Mouse (Mus musculus) cortical plate, adult 2 months (tissue): ENCODE data around the gene Mtf1. TPM values are rescaled to one million over a fixed set of nuclear protein-coding genes. Genes with fewer than 3 reads are reported as not detected.

ENCODE experiments used
- H3K27ac ChIP-seq: fragments of 200-500 bp; 2 replicates; pipeline ENCODE4 v1.5.1; 2012; ENCODE audit warnings: low read length, control low read depth, inconsistent platforms; ENCODE audit not compliant: insufficient read depth
- H3K4me1 ChIP-seq: fragments of 200-500 bp; 2 replicates; pipeline ENCODE4 v1.6.1; 2011; ENCODE audit warnings: low read length; ENCODE audit not compliant: control insufficient read depth, insufficient read depth
- H3K4me3 ChIP-seq: fragments of 200-500 bp; 2 replicates; pipeline ENCODE4 v1.5.1; 2011; ENCODE audit warnings: mild to moderate bottlenecking, low read length, control low read depth; ENCODE audit not compliant: insufficient read depth
- CTCF ChIP-seq: fragments of 200-500 bp; IDR thresholded peaks from 2 replicates; pipeline ENCODE4 v1.5.1; 2011; ENCODE audit warnings: mild to moderate bottlenecking, control low read depth, low read length; ENCODE audit not compliant: insufficient read depth; ENCODE audit errors: extremely low read depth
- POLR2A ChIP-seq: fragments of 200-500 bp; IDR thresholded peaks from 2 replicates; pipeline ENCODE4 v1.6.1; 2011; ENCODE audit warnings: mild to moderate bottlenecking, low read length, control low read depth; ENCODE audit not compliant: insufficient read depth; ENCODE audit errors: extremely low read depth
- polyA plus RNA-seq: library from polyadenylated mRNA; depleted of rRNA; stranded (reverse); fragments of >200 nt; gene quantifications from 2 replicates; pipeline ENCODE4 v1.2.3, GENCODE M21; 2012

The Mtf1 gene
- polyA plus RNA-seq, 1 experiment: 13.2 TPM

DNA sequence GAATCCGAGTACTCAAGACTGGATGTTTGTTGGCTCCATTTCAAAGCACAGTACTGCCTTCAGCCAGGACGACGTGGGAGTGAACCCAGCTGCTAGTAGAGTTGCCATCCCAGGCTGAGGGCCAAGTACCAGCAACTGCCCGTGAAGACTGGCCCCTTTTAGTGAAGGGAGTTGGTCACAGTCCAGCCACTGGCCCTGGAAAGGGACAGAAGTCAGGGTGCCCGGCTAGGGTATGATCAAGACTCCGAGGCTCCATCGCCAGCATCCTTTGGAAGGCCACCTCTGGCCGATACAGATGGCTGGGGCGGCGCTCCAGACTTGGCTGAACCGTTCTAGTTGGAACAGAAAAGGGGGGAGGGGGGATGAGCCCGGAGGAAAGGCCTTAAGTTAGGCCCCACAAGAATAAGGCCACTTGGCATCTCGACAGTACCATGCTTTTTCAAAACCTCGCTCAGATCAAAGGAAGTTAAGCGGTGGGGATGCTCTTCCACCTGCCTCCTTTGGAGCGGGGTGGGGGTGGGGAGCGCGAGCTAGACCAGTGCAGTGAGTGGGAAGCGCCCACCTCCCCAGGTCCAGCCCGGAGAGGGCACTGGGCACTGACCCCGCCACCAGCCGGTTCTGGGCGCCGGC, 47.8 kb downstream of the Mtf1 start:
- Histone ChIP-seq H3K4me3 (peak overlapping the region; percentile 67), H3K4me1 (no peaks in the 10 kb centered on the region; the same call in 1 of the 2 replicates)
- TF ChIP-seq CTCF: no peak
- no peak for TF ChIP-seq POLR2A

DNA sequence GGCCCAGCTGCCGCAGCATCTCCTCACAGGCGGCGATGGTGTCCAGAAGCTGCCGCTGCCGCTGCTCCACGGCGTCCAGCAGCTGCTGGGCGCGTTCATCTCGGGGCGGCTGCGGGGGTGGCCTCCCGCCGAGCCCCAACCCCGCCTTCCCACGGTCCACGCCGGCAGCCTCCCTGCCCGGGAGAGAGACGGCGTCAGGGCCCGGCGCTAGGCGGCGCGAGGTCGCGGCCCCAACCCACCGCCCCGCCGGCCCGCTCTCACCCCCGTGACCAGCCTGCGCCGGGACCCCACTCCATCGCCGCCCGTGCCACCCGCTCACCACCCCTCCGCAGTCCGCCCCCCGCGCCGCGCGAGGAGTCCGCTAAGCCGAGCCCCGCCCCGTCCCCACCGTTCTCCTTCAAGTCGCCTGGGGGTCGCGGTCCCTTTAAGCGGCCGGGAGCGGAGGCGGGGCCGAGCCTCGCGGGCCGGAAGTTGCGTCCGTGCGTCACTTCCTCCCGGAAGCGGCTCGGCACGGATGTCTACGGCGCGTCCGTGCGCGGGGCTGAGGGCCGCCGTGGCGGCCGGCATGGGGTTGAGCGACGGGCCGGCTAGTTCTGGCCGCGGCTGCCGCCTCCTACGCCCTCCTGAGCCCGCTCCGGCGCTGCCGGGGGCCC, 48.5 kb downstream of the Mtf1 start, which contains the start of gene Yrdc:
Gene Yrdc, plus strand, starts transcription at position 419 of the 653 bp plus-strand sequence.
- H3K4me3 ChIP-seq: peak within 1 kb of the TSS; percentile 67
- TF ChIP-seq CTCF (no peak), POLR2A (peak; percentile 59; the same call in 1 of the 2 replicates)
- no peaks in the 10 kb centered on the region; the same call in 1 of the 2 replicates for H3K4me1 ChIP-seq
- H3K27ac ChIP-seq: peak within 1 kb of the TSS; percentile 91

More for the DNA sequence above, 47.8 kb downstream of the Mtf1 start:
- peak overlapping the region; percentile 91 for H3K27ac ChIP-seq

DNA sequence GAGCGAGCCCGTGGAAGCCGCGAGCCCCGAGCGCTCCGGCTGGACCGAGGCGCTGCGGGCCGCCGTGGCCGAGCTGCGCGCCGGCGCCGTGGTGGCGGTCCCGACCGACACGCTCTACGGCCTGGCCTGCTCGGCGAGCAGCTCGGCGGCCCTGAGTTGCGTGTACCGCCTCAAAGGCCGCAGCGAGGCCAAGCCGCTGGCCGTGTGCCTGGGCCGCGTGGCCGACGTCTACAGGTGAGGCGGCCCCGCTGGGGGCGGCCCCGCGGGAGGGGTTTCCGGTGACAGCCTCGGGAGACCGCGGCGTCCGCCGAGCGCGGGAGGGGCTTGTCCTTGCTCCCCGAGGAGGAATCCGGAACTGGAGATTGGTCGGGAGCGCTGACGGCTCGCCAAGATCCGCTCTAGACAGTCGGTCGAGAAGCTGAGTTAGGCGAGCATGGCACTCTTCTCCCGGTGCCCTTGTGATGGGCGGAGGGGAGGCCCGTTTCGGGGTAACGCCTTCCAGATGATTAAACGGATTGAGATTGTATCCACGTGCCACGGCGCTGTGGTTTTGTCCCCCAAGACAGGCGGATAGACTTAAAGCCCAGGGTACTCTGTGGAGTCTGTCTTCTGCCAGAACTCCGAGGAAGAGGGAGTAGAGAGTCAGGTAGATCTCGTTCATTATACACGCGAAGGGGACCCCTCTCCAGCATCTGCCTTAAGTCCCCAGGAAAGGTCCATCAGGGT, 49.2 kb downstream of the Mtf1 start, which contains the start of gene 1110065P20Rik:
Gene 1110065P20Rik, minus strand, starts transcription at position 264 of the 726 bp plus-strand sequence.
- Histone ChIP-seq H3K27ac (peak within 1 kb of the TSS; percentile 91), H3K4me1 (no peaks in the 10 kb centered on the region; the same call in 1 of the 2 replicates)

DNA sequence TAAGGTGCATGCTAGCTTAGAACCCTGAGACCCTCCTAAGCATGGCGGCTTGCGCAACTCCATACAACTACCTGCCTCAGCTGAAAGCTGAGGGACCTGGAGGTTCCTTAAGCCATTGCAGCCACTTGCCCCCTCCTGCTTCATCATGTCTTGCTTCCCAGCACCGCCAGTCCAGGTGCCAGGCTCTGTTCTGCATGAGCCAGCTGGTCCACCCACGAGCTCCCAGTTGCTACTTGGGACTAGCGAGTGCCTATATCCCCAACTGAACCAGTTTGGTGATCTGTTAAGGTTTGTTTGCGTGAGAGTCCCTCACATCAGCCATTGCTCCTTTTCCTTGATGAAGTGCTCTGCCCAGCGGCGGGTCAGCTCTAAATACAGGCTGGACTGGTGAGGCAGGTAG, 54.4 kb downstream of the Mtf1 start:
- TF ChIP-seq CTCF: no peak
- no peak for TF ChIP-seq POLR2A
- no peak overlapping the region for H3K4me3 ChIP-seq
- no peak overlapping the region for H3K27ac ChIP-seq
- peaks cover 1% of the 10 kb centered on the region for H3K4me1 ChIP-seq

More for the DNA sequence above, 49.2 kb downstream of the Mtf1 start, which contains the start of gene 1110065P20Rik:
- peak within 1 kb of the TSS; percentile 67 for H3K4me3 ChIP-seq
- 0 out of 2 replicates have a peak, but pooled peaks have one; percentile 16 for TF ChIP-seq POLR2A
- no peak for TF ChIP-seq CTCF

DNA sequence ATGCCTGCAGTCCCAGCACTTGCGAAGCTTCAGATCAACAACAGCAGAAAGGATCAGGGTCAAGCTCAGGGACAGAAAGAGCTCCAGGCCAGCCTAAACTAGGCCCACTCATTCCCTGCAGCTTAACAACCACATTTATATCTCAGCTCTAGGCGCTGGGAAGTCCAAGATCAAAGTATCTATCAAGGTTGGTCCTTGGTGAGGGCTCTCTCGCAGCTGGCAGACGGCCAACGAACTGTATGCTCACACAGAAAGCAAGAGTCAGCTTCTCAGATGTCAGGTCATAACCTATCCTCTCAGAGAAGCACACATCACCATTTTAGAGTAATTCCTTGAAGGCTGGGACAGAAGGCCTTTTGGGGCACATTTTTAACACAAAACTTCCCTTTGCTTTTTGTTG, 56.5 kb downstream of the Mtf1 start:
- H3K27ac ChIP-seq: no peak overlapping the region
- no peak for TF ChIP-seq CTCF
- TF ChIP-seq POLR2A: no peak

DNA sequence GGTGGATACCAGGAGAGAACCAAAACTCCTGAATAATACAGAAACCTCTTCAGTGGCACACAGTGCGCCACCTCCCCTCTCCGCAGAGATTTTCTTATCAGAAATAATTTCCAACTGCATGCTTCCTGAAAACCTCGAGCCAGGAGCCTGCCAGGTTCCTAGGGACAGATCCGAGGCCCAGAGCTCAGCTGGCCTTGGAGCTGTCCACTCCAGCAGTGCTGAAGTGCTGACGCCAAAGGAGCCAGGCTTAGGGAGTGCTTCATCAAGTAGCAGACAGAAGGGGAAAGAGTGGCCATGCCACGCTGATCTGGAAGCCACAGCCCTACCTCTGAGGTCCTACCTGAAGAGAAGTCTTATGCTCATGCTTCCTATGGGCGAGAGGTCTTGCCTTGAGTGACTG, 58.5 kb downstream of the Mtf1 start:
- Histone ChIP-seq H3K4me3 (peak overlapping the region; percentile 95; the same call in 1 of the 2 replicates), H3K4me1 (peaks cover 1% of the 10 kb centered on the region), H3K27ac (no peak overlapping the region)
- no peak for TF ChIP-seq POLR2A

More for the DNA sequence above, 56.5 kb downstream of the Mtf1 start:
- Histone ChIP-seq H3K4me1 (peaks cover 1% of the 10 kb centered on the region), H3K4me3 (no peak overlapping the region)

DNA sequence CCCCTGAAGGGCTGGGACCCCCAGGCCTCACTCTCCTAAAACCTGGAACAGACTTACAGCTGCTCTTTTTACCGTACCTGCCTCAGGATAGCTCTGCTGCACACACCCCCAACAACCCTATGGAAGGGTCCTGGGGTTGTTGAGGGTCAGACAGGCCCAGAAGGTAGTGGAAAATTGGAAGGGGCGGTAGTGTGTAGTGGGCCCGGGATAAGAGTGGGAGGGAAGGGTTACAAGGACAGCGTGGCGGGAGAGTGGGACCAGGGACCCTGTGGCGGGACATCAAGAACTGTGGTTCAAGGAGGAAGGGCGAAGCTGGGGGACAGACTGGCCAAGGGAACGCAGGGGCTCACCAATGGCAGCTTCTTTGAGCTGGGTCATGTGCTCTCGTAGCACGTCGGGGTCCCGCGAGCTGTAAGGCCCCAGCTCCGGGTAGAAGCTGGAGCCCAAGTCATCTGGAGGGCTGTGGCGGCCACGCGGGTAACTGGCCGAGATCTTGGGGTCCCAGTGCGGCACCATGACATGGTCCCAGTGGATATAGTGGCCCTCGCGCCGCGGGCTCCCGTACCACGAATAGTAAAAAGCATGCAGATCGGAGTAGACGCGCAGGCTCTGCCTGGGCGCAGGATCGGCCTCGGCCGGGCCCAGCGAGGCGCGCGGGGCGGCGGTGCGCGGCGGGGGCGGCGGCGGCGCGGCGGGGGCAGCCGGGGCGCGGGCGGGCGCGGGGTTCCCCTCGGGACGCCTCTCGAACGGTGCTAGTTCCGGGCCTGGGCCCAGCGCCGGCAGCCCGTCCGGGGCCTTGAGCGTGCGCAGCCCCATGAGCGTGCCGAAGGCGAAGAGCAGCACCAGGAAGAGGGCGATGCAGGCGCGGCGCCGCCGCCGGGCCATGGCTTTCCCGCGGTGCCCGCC, 59.6 kb downstream of the Mtf1 start, which contains the start of gene Maneal:
Gene Maneal, minus strand, starts transcription at position 889 of the 906 bp plus-strand sequence.
- TF ChIP-seq POLR2A (no peak), CTCF (no peak)
- Histone ChIP-seq H3K4me3 (peak within 1 kb of the TSS; percentile 95), H3K27ac (peak within 1 kb of the TSS; percentile 88), H3K4me1 (peaks cover 1% of the 10 kb centered on the region)

DNA sequence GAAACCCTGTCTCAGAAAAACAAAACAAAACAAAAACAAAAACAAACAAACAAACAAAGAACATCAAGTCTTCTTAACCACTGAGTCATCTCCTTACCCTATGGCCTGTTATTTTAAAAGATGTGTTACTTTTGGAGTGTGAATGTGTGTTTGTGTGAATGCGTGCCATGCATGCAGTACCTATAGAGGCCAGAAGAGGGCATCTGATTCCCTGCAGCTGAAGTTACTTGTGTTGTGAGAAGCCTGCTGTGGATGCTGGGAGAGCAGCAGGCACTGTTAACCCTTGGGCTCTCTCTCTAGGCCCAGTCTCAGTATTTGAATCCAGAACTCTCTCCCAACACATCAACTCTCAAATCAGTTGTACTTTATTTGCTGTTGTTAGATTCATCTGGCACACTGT, 70.8 kb downstream of the Mtf1 start:
- TF ChIP-seq POLR2A (no peak), CTCF (peak; percentile 21; the same call in 1 of the 2 replicates)

DNA sequence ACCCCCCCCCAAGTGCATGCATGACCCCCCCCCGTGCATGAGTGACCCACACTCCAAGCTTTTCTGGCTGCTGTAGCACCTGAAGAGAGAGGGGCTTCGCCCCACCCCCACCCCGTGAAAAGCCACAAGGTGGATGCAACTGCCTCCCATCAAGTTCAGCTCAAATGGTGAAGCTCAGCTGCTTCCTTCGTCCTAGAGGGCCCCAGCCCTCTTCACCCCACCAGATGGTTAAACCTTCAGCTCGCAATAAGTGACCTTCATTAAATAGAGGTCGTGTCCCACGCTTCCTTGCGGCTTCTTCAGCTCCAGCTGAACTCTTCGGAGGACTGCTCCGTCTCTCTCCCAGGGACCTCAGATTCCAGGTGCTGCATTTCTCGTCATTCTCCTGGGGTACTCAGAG, 78.7 kb downstream of the Mtf1 start, which contains the start of gene Epha10:
Gene Epha10, plus strand, starts transcription at position 301 of the 400 bp plus-strand sequence.
- no peak within 1 kb of the TSS for H3K27ac ChIP-seq
- no peak for TF ChIP-seq POLR2A
- TF ChIP-seq CTCF: no peak

More for the DNA sequence above, 70.8 kb downstream of the Mtf1 start:
- no peak overlapping the region for H3K4me3 ChIP-seq
- no peaks in the 10 kb centered on the region for H3K4me1 ChIP-seq
- no peak overlapping the region for H3K27ac ChIP-seq

More for the DNA sequence above, 78.7 kb downstream of the Mtf1 start, which contains the start of gene Epha10:
- Histone ChIP-seq H3K4me3 (peak within 1 kb of the TSS; percentile 67), H3K4me1 (no peaks in the 10 kb centered on the region)
